Mouse (Mus musculus) stomach, embryonic 15.5 days (tissue): Measurements from ENCODE around the gene Gm20388. TPM values are rescaled to one million over a fixed set of nuclear protein-coding genes. Genes with fewer than 3 reads are reported as not detected.

Source experiments
- ATAC-seq: fragments of 200-750 bp; cut with Nextera tagmentation; 2 replicates; pipeline ENCODE4 v1.8.0; 2017; ENCODE audit warnings: low read depth, moderate number of reproducible peaks, moderate TSS enrichment; ENCODE audit not compliant: insufficient read depth, low FRiP score
- H3K27ac ChIP-seq: fragments of 300-500 bp; sonication (generic); 2 replicates; pipeline ENCODE4 v1.5.1; 2015; ENCODE audit warnings: mild to moderate bottlenecking, inconsistent platforms
- H3K27me3 ChIP-seq: fragments of 300-500 bp; sonication (generic); replicated peaks from 2 replicates; pipeline ENCODE4 v1.6.1; 2015; ENCODE audit warnings: inconsistent platforms
- H3K36me3 ChIP-seq: fragments of 300-500 bp; sonication (generic); 2 replicates; pipeline ENCODE4 v1.6.1; 2015; ENCODE audit warnings: inconsistent platforms
- H3K4me1 ChIP-seq: fragments of 300-500 bp; sonication (generic); 2 replicates; pipeline ENCODE4 v1.6.1; 2015; ENCODE audit warnings: inconsistent platforms
- H3K4me2 ChIP-seq: fragments of 300-500 bp; sonication (generic); 2 replicates; pipeline ENCODE4 v1.6.1; 2015; ENCODE audit warnings: mild to moderate bottlenecking, inconsistent platforms
- H3K4me3 ChIP-seq: fragments of 300-500 bp; sonication (generic); replicated peaks from 2 replicates; pipeline ENCODE4 v1.5.1; 2015; ENCODE audit warnings: inconsistent platforms
- H3K9ac ChIP-seq: fragments of 300-500 bp; sonication (generic); 2 replicates; pipeline ENCODE4 v1.6.1; 2015; ENCODE audit warnings: inconsistent platforms
- H3K9me3 ChIP-seq: fragments of 300-500 bp; sonication (generic); 2 replicates; pipeline ENCODE4 v1.6.1; 2016; ENCODE audit warnings: inconsistent platforms
- WGBS: fragments of 180-500 bp; shearing (Covaris S2); methylation state at CpG from one replicate; pipeline ENCODE4 v1.1.7; 2015; 5-methylcytosine and 5-hydroxymethylcytosine counted together
- polyA plus RNA-seq: library from polyadenylated mRNA; unstranded; fragments of >200 nt; fragmentation: Nextera tagmentation; extraction: Ambion mirVana; gene quantifications from 2 replicates; pipeline ENCODE4 v1.2.1, GENCODE M21; 2015

Gene Gm20388
- polyA plus RNA-seq, 1 experiment from 2014 or later, result not detected

GRCm38 (mm10) chr8:122931834-122932560 is 3021.4 kb downstream of the Gm20388 start:
- H3K9me3 ChIP-seq, result no peaks in the 10 kb centered on the region
- no peak overlapping the region for H3K4me2 ChIP-seq
- no peak overlapping the region for H3K27ac ChIP-seq
- no peak overlapping the region for H3K9ac ChIP-seq
- H3K27me3 ChIP-seq, result no peaks in the 10 kb centered on the region
- no peak for ATAC-seq
- WGBS, result 57% methylated on average over 3 of the region's 3 CpGs
- H3K4me3 ChIP-seq, result no peak overlapping the region
- peaks cover 3% of the 10 kb centered on the region; the same call in 1 of the 2 replicates for H3K4me1 ChIP-seq
- H3K36me3 ChIP-seq, result no peaks in the 10 kb centered on the region

- Histone ChIP-seq H3K4me1 (peaks cover 5% of the 10 kb centered on the region; the same call in 1 of the 2 replicates), H3K36me3 (no peaks in the 10 kb centered on the region), H3K9ac (no peak overlapping the region), H3K4me3 (no peak overlapping the region), H3K27me3 (no peaks in the 10 kb centered on the region), H3K4me2 (no peak overlapping the region), H3K9me3 (no peaks in the 10 kb centered on the region), H3K27ac (no peak overlapping the region)
- no peak for ATAC-seq
- WGBS, result 73% methylated on average over 2 of the region's 2 CpGs
Measured at GRCm38 (mm10) chr8:122932561-122932959, 3021.9 kb downstream of the Gm20388 start.

GRCm38 (mm10) chr8:122933973-122934372 is 3023.3 kb downstream of the Gm20388 start:
- Histone ChIP-seq H3K4me2 (no peak overlapping the region), H3K27me3 (no peaks in the 10 kb centered on the region), H3K9me3 (no peaks in the 10 kb centered on the region), H3K4me1 (peaks cover 11% of the 10 kb centered on the region; the same call in 1 of the 2 replicates), H3K36me3 (no peaks in the 10 kb centered on the region), H3K9ac (no peak overlapping the region), H3K4me3 (no peak overlapping the region), H3K27ac (0 out of 2 replicates have a peak overlapping the region, but pooled peaks have one; percentile 3)
- ATAC-seq, result no peak

- Histone ChIP-seq H3K9ac (no peak overlapping the region), H3K4me3 (no peak overlapping the region), H3K27ac (no peak overlapping the region), H3K27me3 (no peaks in the 10 kb centered on the region), H3K9me3 (no peaks in the 10 kb centered on the region), H3K4me1 (peaks cover 11% of the 10 kb centered on the region; the same call in 1 of the 2 replicates), H3K36me3 (no peaks in the 10 kb centered on the region), H3K4me2 (no peak overlapping the region)
- ATAC-seq, result no peak
- 90% methylated on average over 1 of the region's 1 CpGs for WGBS
Measured at GRCm38 (mm10) chr8:122935118-122935517, 3024.5 kb downstream of the Gm20388 start.

GRCm38 (mm10) chr8:122935912-122936311 is 3025.3 kb downstream of the Gm20388 start:
- no peaks in the 10 kb centered on the region for H3K36me3 ChIP-seq
- H3K4me1 ChIP-seq, result peaks cover 11% of the 10 kb centered on the region; the same call in 1 of the 2 replicates
- H3K4me2 ChIP-seq, result no peak overlapping the region
- WGBS, result 58% methylated on average over 3 of the region's 3 CpGs
- H3K27ac ChIP-seq, result no peak overlapping the region
- no peaks in the 10 kb centered on the region for H3K9me3 ChIP-seq
- H3K9ac ChIP-seq, result no peak overlapping the region
- ATAC-seq, result no peak
- no peak overlapping the region for H3K4me3 ChIP-seq
- H3K27me3 ChIP-seq, result no peaks in the 10 kb centered on the region

GRCm38 (mm10) chr8:122937545-122938053 is 3027.0 kb downstream of the Gm20388 start:
- peaks cover 11% of the 10 kb centered on the region; the same call in 1 of the 2 replicates for H3K4me1 ChIP-seq
- H3K27me3 ChIP-seq, result no peaks in the 10 kb centered on the region
- no peaks in the 10 kb centered on the region for H3K9me3 ChIP-seq
- WGBS, result 55% methylated on average over 2 of the region's 2 CpGs
- H3K4me3 ChIP-seq, result no peak overlapping the region
- no peak overlapping the region for H3K9ac ChIP-seq
- no peak overlapping the region for H3K4me2 ChIP-seq
- 0 out of 2 replicates have a peak overlapping the region, but pooled peaks have one; percentile 6 for H3K27ac ChIP-seq
- H3K36me3 ChIP-seq, result no peaks in the 10 kb centered on the region
- ATAC-seq, result no peak

GRCm38 (mm10) chr8:122938170-122938569 is 3027.5 kb downstream of the Gm20388 start:
- 83% methylated on average over 3 of the region's 3 CpGs for WGBS
- no peaks in the 10 kb centered on the region for H3K27me3 ChIP-seq
- H3K9ac ChIP-seq, result no peak overlapping the region
- no peaks in the 10 kb centered on the region for H3K36me3 ChIP-seq
- ATAC-seq, result no peak
- H3K4me3 ChIP-seq, result no peak overlapping the region
- H3K4me1 ChIP-seq, result peaks cover 14% of the 10 kb centered on the region
- no peak overlapping the region for H3K4me2 ChIP-seq
- 0 out of 2 replicates have a peak overlapping the region, but pooled peaks have one; percentile 13 for H3K27ac ChIP-seq
- H3K9me3 ChIP-seq, result no peaks in the 10 kb centered on the region

- Histone ChIP-seq H3K27ac (no peak overlapping the region), H3K4me2 (no peak overlapping the region), H3K27me3 (no peaks in the 10 kb centered on the region), H3K9ac (no peak overlapping the region), H3K4me3 (no peak overlapping the region), H3K9me3 (no peaks in the 10 kb centered on the region), H3K36me3 (no peaks in the 10 kb centered on the region), H3K4me1 (peaks cover 14% of the 10 kb centered on the region)
- no peak for ATAC-seq
- WGBS, result 39% methylated on average over 4 of the region's 4 CpGs
Measured at GRCm38 (mm10) chr8:122938591-122938990, 3027.9 kb downstream of the Gm20388 start.

GRCm38 (mm10) chr8:122942803-122943713 is 3032.4 kb downstream of the Gm20388 start:
- Histone ChIP-seq H3K27me3 (no peaks in the 10 kb centered on the region), H3K27ac (0 out of 2 replicates have a peak overlapping the region, but pooled peaks have one; percentile 13), H3K36me3 (no peaks in the 10 kb centered on the region), H3K9me3 (no peaks in the 10 kb centered on the region), H3K4me1 (peaks cover 8% of the 10 kb centered on the region), H3K4me3 (no peak overlapping the region), H3K9ac (no peak overlapping the region), H3K4me2 (no peak overlapping the region)
- WGBS, result 73% methylated on average over 9 of the region's 9 CpGs
- ATAC-seq, result no peak

GRCm38 (mm10) chr8:122945775-122946174 is 3035.1 kb downstream of the Gm20388 start:
- H3K9me3 ChIP-seq, result no peaks in the 10 kb centered on the region
- H3K27me3 ChIP-seq, result no peaks in the 10 kb centered on the region
- H3K9ac ChIP-seq, result no peak overlapping the region
- 74% methylated on average over 2 of the region's 2 CpGs for WGBS
- peaks cover 16% of the 10 kb centered on the region for H3K4me1 ChIP-seq
- H3K36me3 ChIP-seq, result no peaks in the 10 kb centered on the region
- no peak overlapping the region for H3K4me2 ChIP-seq
- H3K27ac ChIP-seq, result no peak overlapping the region
- ATAC-seq, result no peak
- no peak overlapping the region for H3K4me3 ChIP-seq

GRCm38 (mm10) chr8:122949701-122950100 is 3039.1 kb downstream of the Gm20388 start:
- ATAC-seq, result no peak
- WGBS, result 80% methylated on average over 5 of the region's 5 CpGs

More at GRCm38 (mm10) chr8:122949701-122950100, 3039.1 kb downstream of the Gm20388 start:
- Histone ChIP-seq H3K36me3 (no peaks in the 10 kb centered on the region), H3K4me1 (peaks cover 11% of the 10 kb centered on the region), H3K9ac (no peak overlapping the region), H3K27me3 (no peaks in the 10 kb centered on the region), H3K4me2 (no peak overlapping the region), H3K4me3 (no peak overlapping the region), H3K9me3 (no peaks in the 10 kb centered on the region), H3K27ac (no peak overlapping the region)
